Mouse (Mus musculus): ENCODE data around the gene Klk1b5. TPM values are rescaled to one million over a fixed set of nuclear protein-coding genes. Genes with fewer than 3 reads are reported as not detected.
"Not testable (repeated sequence)": the region's sequence is repeated elsewhere in the genome, so short reads cannot be mapped to it uniquely, and the experiment has no call there.

Klk1b5 gene
- total RNA-seq, 1 experiment from 2014 or later, result not detected

- no peak for ATAC-seq (replicated peaks; ENCODE audit: insufficient number of reproducible peaks, low FRiP score, low TSS enrichment, poor library complexity, severe bottlenecking)
These were observed 33.5 kb downstream of the Klk1b5 start for GRCm38 (mm10) chr7:44249248-44249647.

- ATAC-seq (replicated peaks; ENCODE audit: insufficient number of reproducible peaks, low FRiP score, low TSS enrichment, poor library complexity, severe bottlenecking), result not testable (repeated sequence)
These were observed 35.1 kb downstream of the Klk1b5 start for GRCm38 (mm10) chr7:44250732-44251275.

GRCm38 (mm10) chr7:44253023-44253616, 37.4 kb downstream of the Klk1b5 start:
- no peak for ATAC-seq (replicated peaks; ENCODE audit: insufficient number of reproducible peaks, low FRiP score, low TSS enrichment, poor library complexity, severe bottlenecking)

- no peak for ATAC-seq (replicated peaks; ENCODE audit: insufficient number of reproducible peaks, low FRiP score, low TSS enrichment, poor library complexity, severe bottlenecking)
These were observed 39.2 kb downstream of the Klk1b5 start for GRCm38 (mm10) chr7:44254930-44255329.

GRCm38 (mm10) chr7:44257278-44257677, 41.5 kb downstream of the Klk1b5 start, which contains the start of gene Acp4:
Gene Acp4 (minus strand): TSS chr7:44257378.
- ATAC-seq (replicated peaks; ENCODE audit: insufficient number of reproducible peaks, low FRiP score, low TSS enrichment, poor library complexity, severe bottlenecking), result no peak

- no peak for ATAC-seq (replicated peaks; ENCODE audit: insufficient number of reproducible peaks, low FRiP score, low TSS enrichment, poor library complexity, severe bottlenecking)
These were observed 44.7 kb downstream of the Klk1b5 start for GRCm38 (mm10) chr7:44260410-44260809.

- ATAC-seq (replicated peaks; ENCODE audit: insufficient number of reproducible peaks, low FRiP score, low TSS enrichment, poor library complexity, severe bottlenecking), result no peak
These were observed 45.4 kb downstream of the Klk1b5 start, which contains the start of gene Gm15517 for GRCm38 (mm10) chr7:44261147-44261546. Gene Gm15517 (plus strand): TSS chr7:44261447.

GRCm38 (mm10) chr7:44262791-44263643, 47.3 kb downstream of the Klk1b5 start:
- peak; percentile 96 for ATAC-seq (replicated peaks; ENCODE audit: insufficient number of reproducible peaks, low FRiP score, low TSS enrichment, poor library complexity, severe bottlenecking)

GRCm38 (mm10) chr7:44268117-44268516, 52.4 kb downstream of the Klk1b5 start:
- no peak for ATAC-seq (replicated peaks; ENCODE audit: insufficient number of reproducible peaks, low FRiP score, low TSS enrichment, poor library complexity, severe bottlenecking)

GRCm38 (mm10) chr7:44269397-44269796, 53.7 kb downstream of the Klk1b5 start:
- no peak for ATAC-seq (replicated peaks; ENCODE audit: insufficient number of reproducible peaks, low FRiP score, low TSS enrichment, poor library complexity, severe bottlenecking)

Other genes with a start within 250 kb of the Klk1b5 start
- not detected in 3 replicates for gene Klk1b1, start 249.2 kb upstream of the Klk1b5 start, total RNA-seq (2017)
- gene Klk1b9, start 239.9 kb upstream of the Klk1b5 start, total RNA-seq (2017), result not detected in 3 replicates
- gene Klk1b11, start 220.1 kb upstream of the Klk1b5 start, total RNA-seq (2017), result not detected in 3 replicates
- not detected in 3 replicates for gene Klk1b26, start 203.8 kb upstream of the Klk1b5 start, total RNA-seq (2017)
- 2.3 TPM in 1 of 3 replicates, not detected in the others for gene Klk1b27, start 163.7 kb upstream of the Klk1b5 start, total RNA-seq (2017)
- not detected in 3 replicates for gene Klk1b21, start 113.6 kb upstream of the Klk1b5 start, total RNA-seq (2017)
- gene Klk1b22, start 103.3 kb upstream of the Klk1b5 start, total RNA-seq (2017), result not detected in 3 replicates
- not detected in 3 replicates for gene Klk1b16, start 79.2 kb upstream of the Klk1b5 start, total RNA-seq (2017)
- not detected in 3 replicates for gene Klk1b24, start 27.7 kb upstream of the Klk1b5 start, total RNA-seq (2017)
- not detected in 3 replicates for gene Klk1b3, start 17.8 kb upstream of the Klk1b5 start, total RNA-seq (2017)
- gene Klk1b4, start 8.5 kb upstream of the Klk1b5 start, total RNA-seq (2017), result not detected in 3 replicates
- gene Klk1, start 9.4 kb downstream of the Klk1b5 start, total RNA-seq (2017), result not detected in 3 replicates
- not detected in 3 replicates for gene Gm36864, start 20.2 kb downstream of the Klk1b5 start, total RNA-seq (2017)
- gene 1700028J19Rik, start 30.8 kb downstream of the Klk1b5 start, total RNA-seq (2017), result 0.49 to 0.53 TPM in 2 of 3 replicates, not detected in the other
- gene 2410002F23Rik, start 30.8 kb downstream of the Klk1b5 start, total RNA-seq (2017), result 28.3 to 44.7 TPM (median 44.0 TPM) in 3 replicates
- not detected in 3 replicates for gene Acp4, start 41.4 kb downstream of the Klk1b5 start, total RNA-seq (2017)
- not detected in 3 replicates for gene Gm15517, start 45.5 kb downstream of the Klk1b5 start, total RNA-seq (2017)
- 0.49 to 1.6 TPM (median 0.85 TPM) in 3 replicates for gene Clec11a, start 91.0 kb downstream of the Klk1b5 start, total RNA-seq (2017)
- gene Shank1, start 94.3 kb downstream of the Klk1b5 start, total RNA-seq (2017), result 0.19 to 1.2 TPM in 2 of 3 replicates, not detected in the other
- not detected in 3 replicates for gene Syt3, start 168.2 kb downstream of the Klk1b5 start, total RNA-seq (2017)
- gene 1700008O03Rik, start 169.9 kb downstream of the Klk1b5 start, total RNA-seq (2017), result 3.5 TPM in 1 of 3 replicates, not detected in the others
- gene Lrrc4b, start 213.1 kb downstream of the Klk1b5 start, total RNA-seq (2017), result not detected in 3 replicates
- not detected in 3 replicates for gene Aspdh, start 249.4 kb downstream of the Klk1b5 start, total RNA-seq (2017)

Measured in monocyte, adult 5-6 weeks (primary cell).